Mouse (Mus musculus): ENCODE results near the gene Pcmt1.

DNA sequence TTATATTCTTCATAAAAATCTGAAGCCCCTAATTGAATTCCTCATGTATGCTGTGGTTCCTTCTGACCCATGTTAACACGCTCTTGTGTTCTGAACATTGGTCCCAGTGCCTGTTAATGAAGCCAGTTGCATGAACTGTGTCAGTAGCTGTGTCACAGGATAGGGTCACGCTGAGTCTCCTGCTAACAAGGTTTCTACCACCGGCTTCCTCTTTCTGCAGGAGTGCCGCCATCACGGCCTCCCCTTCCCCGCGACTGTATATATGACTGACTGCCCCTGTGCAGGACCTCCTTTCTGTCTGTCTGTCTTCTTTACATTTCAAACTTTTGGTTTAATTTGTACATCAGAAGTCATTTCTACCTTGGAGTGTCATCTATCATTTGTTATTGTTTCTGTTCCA, 82.8 kb downstream of the Pcmt1 start:
- TF ChIP-seq POLR2A (IDR thresholded peaks at IDR 0.05; ENCODE audit: extremely low read depth, insufficient read depth, low read length) (no peak), CTCF (IDR thresholded peaks at IDR 0.05; ENCODE audit: low read depth, low read length) (no peak)

Data from liver, adult 2 months (tissue).